Mouse (Mus musculus) midbrain, embryonic 16.5 days (tissue): ENCODE results near the gene Isoc2a. TPM values are rescaled to one million over a fixed set of nuclear protein-coding genes. Genes with fewer than 3 reads are reported as not detected.

ENCODE experiments used
- ATAC-seq: fragments of 200-750 bp; cut with Nextera tagmentation; 2 replicates; pipeline ENCODE4 v1.8.0; 2017; ENCODE audit warnings: moderate TSS enrichment
- H3K27ac ChIP-seq: fragments of 300-500 bp; sonication (generic); 2 replicates; pipeline ENCODE4 v1.5.1; 2014; ENCODE audit warnings: mild to moderate bottlenecking, low read length, mixed read lengths
- H3K27me3 ChIP-seq: fragments of 300-500 bp; sonication (generic); 2 replicates; pipeline ENCODE4 v1.6.1; 2014; ENCODE audit warnings: low read depth, low read length, mixed read lengths; ENCODE audit not compliant: control insufficient read depth, insufficient read depth
- H3K36me3 ChIP-seq: fragments of 300-500 bp; sonication (generic); 2 replicates; pipeline ENCODE4 v1.6.1; 2014; ENCODE audit warnings: mild to moderate bottlenecking, low read length, moderate library complexity, mixed read lengths; ENCODE audit not compliant: control insufficient read depth, insufficient read depth
- H3K4me1 ChIP-seq: fragments of 300-500 bp; sonication (generic); 2 replicates; pipeline ENCODE4 v1.6.1; 2014; ENCODE audit warnings: mild to moderate bottlenecking, low read length, mixed read lengths; ENCODE audit not compliant: control insufficient read depth, insufficient read depth
- H3K4me2 ChIP-seq: fragments of 300-500 bp; sonication (generic); 2 replicates; pipeline ENCODE4 v1.6.1; 2014; ENCODE audit warnings: mild to moderate bottlenecking, low read length, mixed read lengths
- H3K4me3 ChIP-seq: fragments of 300-500 bp; sonication (generic); 2 replicates; pipeline ENCODE4 v1.5.1; 2014; ENCODE audit warnings: low read depth, mild to moderate bottlenecking, low read length, moderate library complexity, mixed read lengths
- H3K9ac ChIP-seq: fragments of 300-500 bp; sonication (generic); 2 replicates; pipeline ENCODE4 v1.6.1; 2014; ENCODE audit warnings: low read depth, low read length, mixed read lengths
- H3K9me3 ChIP-seq: fragments of 300-500 bp; sonication (generic); replicated peaks from 2 replicates; pipeline ENCODE4 v1.6.1; 2014; ENCODE audit warnings: mild to moderate bottlenecking, low read length, mixed read lengths; ENCODE audit not compliant: control insufficient read depth, poor library complexity, severe bottlenecking
- WGBS: fragments of 180-500 bp; shearing (Covaris S2); extraction: QIAGEN DNeasy Blood & Tissue Kit; methylation state at CpG from one replicate; pipeline ENCODE4 v1.1.7; 2014; 5-methylcytosine and 5-hydroxymethylcytosine counted together
- polyA plus RNA-seq: library from polyadenylated mRNA; unstranded; fragments of >200 nt; fragmentation: Nextera tagmentation; extraction: Ambion mirVana; gene quantifications from 2 replicates; pipeline ENCODE4 v1.2.1, GENCODE M21; 2015

The Isoc2a gene
- polyA plus RNA-seq, 1 experiment from 2014 or later, result 0.46 TPM

- WGBS, result 90% methylated on average over 21 of the region's 21 CpGs
- H3K9me3 ChIP-seq, result no peaks in the 10 kb centered on the region
- H3K27me3 ChIP-seq, result no peaks in the 10 kb centered on the region
- H3K4me3 ChIP-seq, result no peak overlapping the region
- H3K27ac ChIP-seq, result no peak overlapping the region
- no peak overlapping the region for H3K4me2 ChIP-seq
- ATAC-seq, result no peak
- H3K36me3 ChIP-seq, result peaks cover 14% of the 10 kb centered on the region
- no peak overlapping the region for H3K9ac ChIP-seq
- H3K4me1 ChIP-seq, result peaks cover 44% of the 10 kb centered on the region
These were observed 43.0 kb downstream of the Isoc2a start for GRCm38 (mm10) chr7:4919971-4920370.

GRCm38 (mm10) chr7:4920496-4920895 is 43.5 kb downstream of the Isoc2a start:
- no peak for ATAC-seq
- WGBS, result 91% methylated on average over 19 of the region's 19 CpGs
- no peak overlapping the region for H3K4me3 ChIP-seq
- no peaks in the 10 kb centered on the region for H3K27me3 ChIP-seq
- peaks cover 49% of the 10 kb centered on the region for H3K4me1 ChIP-seq
- H3K36me3 ChIP-seq, result peaks cover 14% of the 10 kb centered on the region
- no peak overlapping the region for H3K4me2 ChIP-seq
- H3K9ac ChIP-seq, result peak overlapping the region; percentile 31; the same call in 1 of the 2 replicates
- H3K27ac ChIP-seq, result peak overlapping the region; percentile 99
- H3K9me3 ChIP-seq, result no peaks in the 10 kb centered on the region

GRCm38 (mm10) chr7:4920976-4921823 is 44.2 kb downstream of the Isoc2a start:
- Histone ChIP-seq H3K4me1 (peaks cover 51% of the 10 kb centered on the region), H3K9me3 (no peaks in the 10 kb centered on the region), H3K4me2 (peak overlapping the region; percentile 92; the same call in 1 of the 2 replicates), H3K4me3 (no peak overlapping the region), H3K27ac (peak overlapping the region; percentile 99), H3K27me3 (no peaks in the 10 kb centered on the region), H3K9ac (peak overlapping the region; percentile 85), H3K36me3 (peaks cover 14% of the 10 kb centered on the region)
- no peak for ATAC-seq
- WGBS, result 56% methylated on average over 23 of the region's 23 CpGs

GRCm38 (mm10) chr7:4921824-4922482 is 45.0 kb downstream of the Isoc2a start, which contains the start of gene Nat14:
Gene Nat14, plus strand, starts transcription at chr7:4922028.
- Histone ChIP-seq H3K27ac (peak within 1 kb of the TSS; percentile 99), H3K4me3 (peak within 1 kb of the TSS; percentile 41), H3K36me3 (peaks cover 14% of the 10 kb centered on the region), H3K9me3 (no peaks in the 10 kb centered on the region), H3K4me2 (peak within 1 kb of the TSS; percentile 92), H3K9ac (peak within 1 kb of the TSS; percentile 85), H3K4me1 (peaks cover 43% of the 10 kb centered on the region), H3K27me3 (no peaks in the 10 kb centered on the region)
- WGBS, result 16% methylated on average over 8 of the region's 8 CpGs
- ATAC-seq, result peak; percentile 1; the same call in 1 of the 2 replicates

- WGBS, result 0% methylated on average over 14 of the region's 14 CpGs
- Histone ChIP-seq H3K27me3 (no peaks in the 10 kb centered on the region), H3K36me3 (peaks cover 14% of the 10 kb centered on the region), H3K4me3 (peak overlapping the region; percentile 41), H3K27ac (peak overlapping the region; percentile 99), H3K9me3 (no peaks in the 10 kb centered on the region), H3K9ac (peak overlapping the region; percentile 85), H3K4me1 (peaks cover 38% of the 10 kb centered on the region), H3K4me2 (peak overlapping the region; percentile 92)
- peak; percentile 86 for ATAC-seq
These were observed 45.6 kb downstream of the Isoc2a start for GRCm38 (mm10) chr7:4922508-4922907.

GRCm38 (mm10) chr7:4922931-4923565 is 46.1 kb downstream of the Isoc2a start:
- Histone ChIP-seq H3K4me3 (peak overlapping the region; percentile 41), H3K27ac (peak overlapping the region; percentile 99), H3K4me2 (peak overlapping the region; percentile 92), H3K9ac (peak overlapping the region; percentile 85), H3K27me3 (no peaks in the 10 kb centered on the region), H3K4me1 (peaks cover 38% of the 10 kb centered on the region), H3K9me3 (no peaks in the 10 kb centered on the region), H3K36me3 (peaks cover 14% of the 10 kb centered on the region)
- ATAC-seq, result peak; percentile 67
- 0% methylated on average over 14 of the region's 14 CpGs for WGBS

- peak overlapping the region; percentile 85 for H3K9ac ChIP-seq
- peak overlapping the region; percentile 41 for H3K4me3 ChIP-seq
- H3K9me3 ChIP-seq, result no peaks in the 10 kb centered on the region
- peak; percentile 6 for ATAC-seq
- H3K27ac ChIP-seq, result peak overlapping the region; percentile 99
- 4% methylated on average over 37 of the region's 37 CpGs for WGBS
- no peaks in the 10 kb centered on the region for H3K27me3 ChIP-seq
- peak overlapping the region; percentile 92 for H3K4me2 ChIP-seq
- H3K4me1 ChIP-seq, result peaks cover 38% of the 10 kb centered on the region
- peaks cover 13% of the 10 kb centered on the region for H3K36me3 ChIP-seq
These were observed 46.8 kb downstream of the Isoc2a start for GRCm38 (mm10) chr7:4923586-4924364.

GRCm38 (mm10) chr7:4924483-4924882 is 47.5 kb downstream of the Isoc2a start:
- Histone ChIP-seq H3K36me3 (peaks cover 11% of the 10 kb centered on the region), H3K9ac (peak overlapping the region; percentile 85), H3K27me3 (no peaks in the 10 kb centered on the region), H3K9me3 (no peaks in the 10 kb centered on the region), H3K27ac (peak overlapping the region; percentile 99), H3K4me1 (peaks cover 38% of the 10 kb centered on the region), H3K4me2 (peak overlapping the region; percentile 92), H3K4me3 (peak overlapping the region; percentile 41)
- WGBS, result 0% methylated on average over 4 of the region's 4 CpGs
- no peak for ATAC-seq
